Mouse (Mus musculus) intestine, embryonic 14.5 days (tissue): ENCODE results near the gene Cbx6. TPM values are rescaled to one million over a fixed set of nuclear protein-coding genes. Genes with fewer than 3 reads are reported as not detected.

Experiments used
- ATAC-seq: fragments of 200-750 bp; cut with Nextera tagmentation; replicated peaks from 2 replicates; pipeline ENCODE4 v1.8.0; 2017; ENCODE audit warnings: low read depth, moderate number of reproducible peaks, moderate TSS enrichment, moderate library complexity; ENCODE audit not compliant: low FRiP score, low TSS enrichment
- DNase-seq: peaks from one replicate; pipeline ENCODE4 v3.0.0-alpha.2; 2018; ENCODE audit warnings: low spot score
- H3K27ac ChIP-seq: fragments of 300-500 bp; sonication (generic); 2 replicates; pipeline ENCODE4 v1.5.1; 2014; ENCODE audit warnings: low read depth, mild to moderate bottlenecking, control low read depth
- H3K27me3 ChIP-seq: fragments of 300-500 bp; sonication (generic); replicated peaks from 2 replicates; pipeline ENCODE4 v1.6.1; 2014; ENCODE audit warnings: low read length, control low read depth; ENCODE audit not compliant: control insufficient read depth, insufficient read depth
- H3K36me3 ChIP-seq: fragments of 300-500 bp; sonication (generic); 2 replicates; pipeline ENCODE4 v1.6.1; 2014; ENCODE audit warnings: low read length, control low read depth; ENCODE audit not compliant: control insufficient read depth, insufficient read depth
- H3K4me1 ChIP-seq: fragments of 300-500 bp; sonication (generic); replicated peaks from 2 replicates; pipeline ENCODE4 v1.6.1; 2014; ENCODE audit warnings: low read length, control low read depth, mixed read lengths; ENCODE audit not compliant: control insufficient read depth, insufficient read depth
- H3K4me2 ChIP-seq: fragments of 300-500 bp; sonication (generic); 2 replicates; pipeline ENCODE4 v1.6.1; 2014; ENCODE audit warnings: low read length
- H3K4me3 ChIP-seq: fragments of 300-500 bp; sonication (generic); 2 replicates; pipeline ENCODE4 v1.5.1; 2014; ENCODE audit warnings: low read depth, low read length, control low read depth, mixed read lengths
- H3K9ac ChIP-seq: fragments of 300-500 bp; sonication (generic); 2 replicates; pipeline ENCODE4 v1.6.1; 2014; ENCODE audit warnings: mild to moderate bottlenecking, low read length
- H3K9me3 ChIP-seq: fragments of 300-500 bp; sonication (generic); 2 replicates; pipeline ENCODE4 v1.6.1; 2016; ENCODE audit warnings: low read length, control low read depth; ENCODE audit not compliant: control insufficient read depth
- WGBS: fragments of 180-500 bp; shearing (Covaris S2); extraction: QIAGEN DNeasy Blood & Tissue Kit; methylation state at CpG from one replicate; pipeline ENCODE4 v1.1.7; 2014; 5-methylcytosine and 5-hydroxymethylcytosine counted together
- polyA plus RNA-seq: library from polyadenylated mRNA; unstranded; fragments of >200 nt; fragmentation: Nextera tagmentation; extraction: Ambion mirVana; gene quantifications from 2 replicates; pipeline ENCODE4 v1.2.1, GENCODE M21; 2014

Gene Cbx6
- polyA plus RNA-seq, 1 experiment from 2014 or later, result 31.6 TPM

- Histone ChIP-seq H3K4me1 (no peaks in the 10 kb centered on the region), H3K27me3 (no peaks in the 10 kb centered on the region; the same call in 1 of the 2 replicates), H3K27ac (no peak overlapping the region), H3K36me3 (no peaks in the 10 kb centered on the region), H3K9me3 (no peaks in the 10 kb centered on the region), H3K4me3 (no peak overlapping the region), H3K9ac (no peak overlapping the region), H3K4me2 (no peak overlapping the region)
- ATAC-seq (no peak), DNase-seq (no peak)
- WGBS, result 17% methylated on average over 19 of the region's 19 CpGs
Measured at GRCm38 (mm10) chr15:79792455-79792854, 42.0 kb downstream of the Cbx6 start.

GRCm38 (mm10) chr15:79791502-79791901 is 43.0 kb downstream of the Cbx6 start:
- Histone ChIP-seq H3K9me3 (no peaks in the 10 kb centered on the region), H3K36me3 (no peaks in the 10 kb centered on the region), H3K9ac (no peak overlapping the region), H3K4me2 (no peak overlapping the region), H3K4me3 (no peak overlapping the region), H3K27ac (no peak overlapping the region), H3K4me1 (no peaks in the 10 kb centered on the region), H3K27me3 (no peaks in the 10 kb centered on the region; the same call in 1 of the 2 replicates)
- DNase-seq, result peak; percentile 89
- 3% methylated on average over 12 of the region's 12 CpGs for WGBS
- ATAC-seq, result no peak

- Histone ChIP-seq H3K4me1 (no peaks in the 10 kb centered on the region), H3K9me3 (no peaks in the 10 kb centered on the region), H3K27ac (no peak overlapping the region), H3K27me3 (no peaks in the 10 kb centered on the region; the same call in 1 of the 2 replicates), H3K9ac (no peak overlapping the region), H3K36me3 (no peaks in the 10 kb centered on the region), H3K4me2 (no peak overlapping the region), H3K4me3 (no peak overlapping the region)
- WGBS, result 84% methylated on average over 6 of the region's 6 CpGs
- ATAC-seq (no peak), DNase-seq (no peak)
Measured at GRCm38 (mm10) chr15:79790905-79791304, 43.6 kb downstream of the Cbx6 start.

GRCm38 (mm10) chr15:79790111-79790510 is 44.4 kb downstream of the Cbx6 start:
- no peaks in the 10 kb centered on the region for H3K4me1 ChIP-seq
- H3K27me3 ChIP-seq, result no peaks in the 10 kb centered on the region; the same call in 1 of the 2 replicates
- H3K4me2 ChIP-seq, result no peak overlapping the region
- no peaks in the 10 kb centered on the region for H3K36me3 ChIP-seq
- no peaks in the 10 kb centered on the region for H3K9me3 ChIP-seq
- ATAC-seq (no peak), DNase-seq (no peak)
- WGBS, result 43% methylated on average over 8 of the region's 8 CpGs
- H3K9ac ChIP-seq, result no peak overlapping the region
- H3K4me3 ChIP-seq, result no peak overlapping the region
- no peak overlapping the region for H3K27ac ChIP-seq

GRCm38 (mm10) chr15:79787815-79788214 is 46.7 kb downstream of the Cbx6 start:
- 66% methylated on average over 8 of the region's 8 CpGs for WGBS

GRCm38 (mm10) chr15:79785056-79785455 is 49.4 kb downstream of the Cbx6 start:
- Histone ChIP-seq H3K9me3 (no peaks in the 10 kb centered on the region), H3K4me2 (no peak overlapping the region), H3K9ac (no peak overlapping the region), H3K27ac (no peak overlapping the region), H3K27me3 (no peaks in the 10 kb centered on the region), H3K4me1 (no peaks in the 10 kb centered on the region), H3K36me3 (no peaks in the 10 kb centered on the region), H3K4me3 (no peak overlapping the region)
- no peak for DNase-seq
- no peak for ATAC-seq
- WGBS, result 62% methylated on average over 1 of the region's 1 CpGs

More at GRCm38 (mm10) chr15:79787815-79788214, 46.7 kb downstream of the Cbx6 start:
- H3K36me3 ChIP-seq, result no peaks in the 10 kb centered on the region
- no peaks in the 10 kb centered on the region for H3K9me3 ChIP-seq
- ATAC-seq, result no peak
- no peak overlapping the region for H3K4me2 ChIP-seq
- H3K27ac ChIP-seq, result no peak overlapping the region
- no peak for DNase-seq
- no peak overlapping the region for H3K9ac ChIP-seq
- no peaks in the 10 kb centered on the region for H3K4me1 ChIP-seq
- H3K4me3 ChIP-seq, result no peak overlapping the region
- no peaks in the 10 kb centered on the region; the same call in 1 of the 2 replicates for H3K27me3 ChIP-seq

- Histone ChIP-seq H3K4me2 (no peak within 1 kb of the TSS), H3K4me1 (peaks cover 14% of the 10 kb centered on the region), H3K4me3 (no peak within 1 kb of the TSS), H3K9me3 (no peaks in the 10 kb centered on the region), H3K36me3 (no peaks in the 10 kb centered on the region), H3K9ac (no peak within 1 kb of the TSS), H3K27me3 (no peaks in the 10 kb centered on the region), H3K27ac (no peak within 1 kb of the TSS)
- DNase-seq (no peak), ATAC-seq (no peak)
Measured at GRCm38 (mm10) chr15:79777749-79778148, 56.7 kb downstream of the Cbx6 start, which contains the start of gene Dnal4. Dnal4 (minus strand) TSS chr15:79777849.

- Histone ChIP-seq H3K4me3 (no peak overlapping the region), H3K4me2 (no peak overlapping the region), H3K36me3 (no peaks in the 10 kb centered on the region), H3K9ac (no peak overlapping the region), H3K27me3 (no peaks in the 10 kb centered on the region), H3K27ac (no peak overlapping the region), H3K4me1 (peaks cover 14% of the 10 kb centered on the region), H3K9me3 (no peaks in the 10 kb centered on the region)
- ATAC-seq, result no peak
- WGBS, result 69% methylated on average over 7 of the region's 7 CpGs
- no peak for DNase-seq
Measured at GRCm38 (mm10) chr15:79775662-79776061, 58.8 kb downstream of the Cbx6 start.
